Mouse (Mus musculus) adrenal gland, adult 8-10 months (tissue): ENCODE data around the gene Ssh1. TPM values are rescaled to one million over a fixed set of nuclear protein-coding genes. Genes with fewer than 3 reads are reported as not detected.

Source experiments
- DNase-seq: peaks from one replicate; pipeline ENCODE4 v3.0.0; 2022
- total RNA-seq, 4 experiments: library from RNA; stranded (reverse); gene quantifications; 2 replicates each; pipeline ENCODE4 v1.2.4; 2022

Gene Ssh1
- total RNA-seq, 4 experiments from 2014 or later = 17.3 to 32.2 (median 23.3) TPM

DNA sequence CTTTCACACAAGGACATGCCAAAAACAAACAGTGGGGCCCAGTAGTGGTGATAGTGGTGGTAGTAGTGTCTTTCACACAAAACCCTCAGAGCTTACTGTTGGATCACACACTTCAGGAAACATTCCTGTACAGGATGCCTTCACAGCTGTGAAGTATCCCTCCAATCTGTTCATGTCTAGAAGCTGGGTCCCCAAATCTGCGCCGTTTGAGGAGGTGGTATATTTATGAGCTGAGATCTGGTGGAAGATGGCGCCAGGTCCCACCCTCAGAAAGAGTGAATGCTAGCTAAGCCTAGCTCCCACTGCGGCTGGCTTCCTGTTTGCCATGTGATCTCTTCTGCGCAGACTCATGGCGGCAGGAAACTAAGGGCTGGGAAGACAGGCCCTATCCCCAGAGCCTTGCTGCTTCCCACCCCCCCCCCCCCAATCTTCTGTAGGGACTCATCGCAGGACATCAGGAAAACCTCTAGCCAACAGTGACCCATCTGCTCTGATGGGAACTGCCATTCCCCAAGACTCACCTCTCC lies 28.0 kb downstream of the Ssh1 start:
- DNase-seq = no peak

DNA sequence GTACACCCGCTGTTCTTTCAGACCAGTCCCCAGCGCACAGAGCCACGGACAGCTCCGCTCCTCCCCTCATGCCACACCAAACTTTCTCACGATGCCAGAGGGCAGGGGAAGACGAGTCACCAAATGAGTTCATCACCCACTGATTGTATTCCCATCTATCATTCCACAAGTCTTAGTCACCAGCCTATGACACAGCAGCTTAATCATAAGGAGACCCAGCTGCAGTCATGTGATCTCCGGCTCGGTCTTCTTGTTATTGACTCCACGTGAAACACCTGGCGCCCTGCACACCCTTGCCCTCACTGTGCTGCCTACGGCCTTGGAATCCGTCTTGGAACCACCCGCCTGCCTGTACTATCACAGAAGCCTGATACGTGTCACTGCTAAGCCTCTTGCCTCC lies 28.7 kb downstream of the Ssh1 start:
- no peak for DNase-seq

DNA sequence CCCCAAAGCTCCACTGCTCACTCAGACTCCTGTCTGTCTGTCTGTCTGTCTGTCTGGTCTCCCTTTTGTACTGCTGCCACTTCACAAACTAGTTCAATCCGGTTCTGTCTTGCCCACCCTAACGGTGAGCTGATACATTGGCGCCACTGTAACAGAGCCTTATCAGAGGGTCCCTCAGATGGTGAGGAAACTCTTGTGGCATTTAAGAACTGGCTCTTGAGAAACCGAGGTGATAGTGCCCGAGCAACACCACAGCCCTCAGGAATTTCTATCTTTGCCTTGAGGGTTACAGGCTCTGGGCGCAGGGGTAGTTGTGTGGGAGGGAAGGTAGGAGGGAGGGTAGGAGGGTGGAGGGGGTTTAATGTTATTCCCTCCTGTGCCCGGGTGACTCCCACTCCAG lies 31.9 kb downstream of the Ssh1 start:
- no peak for DNase-seq

DNA sequence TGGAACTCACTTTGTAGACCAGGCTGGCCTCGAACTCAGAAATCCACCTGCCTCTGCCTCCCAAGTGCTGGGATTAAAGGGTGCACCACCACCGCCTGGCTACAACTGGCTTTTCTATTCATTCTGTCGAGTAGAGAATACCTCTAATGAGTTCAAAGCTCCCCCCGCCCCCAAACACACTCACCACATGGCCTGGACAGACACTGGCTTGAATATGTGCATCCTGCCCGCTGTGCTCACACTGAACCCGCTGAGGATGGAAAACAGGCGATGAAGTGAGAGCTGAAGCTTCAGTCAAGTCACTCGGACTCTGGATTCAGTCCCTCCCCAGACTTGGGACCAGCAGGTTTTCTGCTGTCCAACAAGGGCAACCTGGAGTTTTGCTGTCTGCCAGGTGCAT lies 33.3 kb downstream of the Ssh1 start:
- no peak for DNase-seq

DNA sequence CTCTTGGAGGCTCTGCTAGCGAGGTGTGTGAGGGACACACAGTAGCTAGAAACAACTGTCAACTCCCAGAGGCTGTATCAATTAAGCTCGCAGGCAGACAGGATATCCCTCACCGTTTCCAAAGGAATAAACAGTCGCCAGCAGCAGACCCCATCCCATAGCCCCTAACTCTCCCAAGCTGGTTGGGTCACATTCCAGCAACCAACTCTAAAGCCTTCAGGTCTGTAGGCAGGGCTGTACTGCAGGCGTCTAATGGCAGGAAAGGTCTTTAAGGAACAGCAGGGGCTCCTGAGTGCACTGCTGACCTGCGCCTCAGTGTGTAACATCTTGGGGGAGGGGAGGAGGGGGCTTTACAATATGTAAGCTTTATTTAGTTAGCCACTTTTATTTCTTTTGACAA lies 34.7 kb downstream of the Ssh1 start:
- DNase-seq = no peak

DNA sequence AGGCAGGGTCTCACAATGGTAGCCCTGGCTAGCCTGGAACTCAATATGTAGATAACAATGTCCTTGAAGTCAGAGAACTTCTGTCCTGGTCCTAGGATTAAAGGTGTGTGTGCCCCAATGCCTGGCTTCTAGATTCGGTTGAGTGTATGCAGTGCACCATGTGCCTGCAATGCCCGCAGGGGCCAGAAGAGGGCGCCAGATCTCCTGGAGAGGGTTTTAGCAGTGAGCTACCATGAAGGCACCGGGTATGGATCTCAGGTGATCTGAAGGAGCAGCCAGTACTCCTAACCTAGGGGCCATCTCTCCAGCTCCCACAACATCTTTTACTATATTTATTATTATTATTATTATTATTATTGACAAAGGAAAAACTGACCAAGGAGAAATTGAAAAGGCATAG lies 37.2 kb downstream of the Ssh1 start:
- DNase-seq = peak; percentile 69

DNA sequence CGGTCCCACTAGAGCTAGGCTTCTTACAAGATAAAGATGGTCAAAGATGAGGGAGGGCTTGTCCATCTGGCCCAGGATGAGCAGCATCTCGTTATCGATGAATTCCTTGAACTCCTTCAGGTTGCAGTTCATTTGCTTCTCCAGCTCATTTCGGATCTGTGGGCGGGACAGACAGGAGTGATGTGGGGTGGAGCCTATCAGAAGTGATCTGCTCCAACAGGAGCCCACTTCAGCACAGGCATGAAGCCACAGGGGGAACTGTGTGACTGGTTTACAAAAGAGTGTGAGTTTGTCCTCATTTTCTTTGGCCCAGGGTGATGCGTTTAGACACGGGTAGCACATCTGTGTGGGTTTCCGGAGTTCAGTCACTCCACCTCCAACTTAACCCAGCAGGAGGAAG lies 38.0 kb downstream of the Ssh1 start:
- DNase-seq = no peak

DNA sequence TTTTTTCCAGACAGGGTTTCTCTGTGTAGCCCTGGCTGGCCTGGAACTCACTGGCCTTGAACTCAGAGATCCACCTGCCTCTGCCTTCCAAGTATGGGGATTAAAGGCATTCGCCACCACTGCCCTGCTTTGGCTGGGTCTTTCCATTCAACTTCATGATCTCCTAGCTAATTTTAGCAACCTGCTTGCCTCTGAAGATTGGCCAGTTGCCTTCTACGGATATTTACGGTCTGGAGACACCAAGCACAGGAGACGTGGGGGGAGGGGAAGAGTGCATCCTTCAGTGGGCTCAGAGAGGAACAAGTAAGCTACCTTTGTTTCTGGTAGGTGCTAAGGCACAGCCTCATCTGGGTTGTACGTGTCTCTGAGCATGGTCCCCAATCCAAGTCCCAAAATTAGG lies 38.4 kb downstream of the Ssh1 start:
- no peak for DNase-seq

DNA sequence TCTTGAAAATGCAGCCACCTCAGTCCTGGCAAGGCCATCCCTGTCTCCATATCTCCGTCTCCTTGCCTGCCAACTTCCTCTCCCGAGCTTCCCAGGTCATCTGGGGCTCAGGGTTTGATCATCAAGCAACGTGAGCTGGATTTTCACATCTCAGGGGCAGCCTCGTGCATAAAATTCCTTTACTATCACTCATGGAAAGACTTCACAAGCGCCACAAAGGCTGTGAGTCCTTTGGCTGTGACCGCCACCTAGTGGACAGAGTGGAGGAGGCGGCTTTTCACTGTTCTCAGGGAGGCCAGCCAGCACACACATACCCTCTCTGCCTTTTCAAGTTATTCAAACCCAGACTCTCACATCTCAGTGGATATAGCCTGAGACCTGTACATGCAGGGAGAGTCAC lies 39.3 kb downstream of the Ssh1 start:
- peak; percentile 81 for DNase-seq

DNA sequence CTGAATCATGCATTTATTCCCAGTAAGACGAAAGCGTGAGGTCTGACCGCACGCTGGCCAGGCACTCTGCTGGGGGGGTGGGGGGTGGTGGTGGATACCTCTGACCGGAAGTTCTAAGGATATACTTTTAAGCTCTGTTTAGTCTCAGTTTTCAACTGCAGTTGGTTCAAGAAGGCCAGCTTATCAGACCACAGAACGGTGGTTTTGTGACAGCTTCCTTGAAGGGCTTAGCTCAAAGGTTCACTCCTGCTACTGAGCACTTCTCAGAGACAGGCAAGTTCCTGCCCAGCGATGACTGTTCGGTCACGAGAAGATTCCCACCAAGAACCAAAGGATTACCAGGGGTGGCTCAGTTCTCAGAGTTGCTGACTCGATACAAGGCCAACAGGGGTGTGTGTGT lies 41.2 kb downstream of the Ssh1 start:
- no peak for DNase-seq

DNA sequence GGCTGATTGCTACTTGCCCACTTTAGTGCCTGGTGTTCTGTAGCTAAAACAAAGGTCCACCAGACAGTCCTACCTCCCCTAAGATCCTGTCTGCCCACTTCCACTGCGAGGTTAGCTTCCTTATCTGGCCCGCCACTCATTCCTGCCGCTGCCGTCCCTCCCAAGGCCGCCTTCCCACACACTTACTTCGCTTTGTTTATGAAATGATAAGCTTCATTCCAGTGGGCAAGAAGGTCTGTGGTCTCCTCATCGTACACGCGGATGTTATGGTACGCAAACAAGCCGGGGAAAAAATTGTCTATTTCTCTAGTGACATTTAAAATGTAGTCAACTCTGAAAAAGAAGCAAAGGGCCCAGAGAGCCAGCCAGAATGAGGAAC lies 42.0 kb downstream of the Ssh1 start:
- no peak for DNase-seq

DNA sequence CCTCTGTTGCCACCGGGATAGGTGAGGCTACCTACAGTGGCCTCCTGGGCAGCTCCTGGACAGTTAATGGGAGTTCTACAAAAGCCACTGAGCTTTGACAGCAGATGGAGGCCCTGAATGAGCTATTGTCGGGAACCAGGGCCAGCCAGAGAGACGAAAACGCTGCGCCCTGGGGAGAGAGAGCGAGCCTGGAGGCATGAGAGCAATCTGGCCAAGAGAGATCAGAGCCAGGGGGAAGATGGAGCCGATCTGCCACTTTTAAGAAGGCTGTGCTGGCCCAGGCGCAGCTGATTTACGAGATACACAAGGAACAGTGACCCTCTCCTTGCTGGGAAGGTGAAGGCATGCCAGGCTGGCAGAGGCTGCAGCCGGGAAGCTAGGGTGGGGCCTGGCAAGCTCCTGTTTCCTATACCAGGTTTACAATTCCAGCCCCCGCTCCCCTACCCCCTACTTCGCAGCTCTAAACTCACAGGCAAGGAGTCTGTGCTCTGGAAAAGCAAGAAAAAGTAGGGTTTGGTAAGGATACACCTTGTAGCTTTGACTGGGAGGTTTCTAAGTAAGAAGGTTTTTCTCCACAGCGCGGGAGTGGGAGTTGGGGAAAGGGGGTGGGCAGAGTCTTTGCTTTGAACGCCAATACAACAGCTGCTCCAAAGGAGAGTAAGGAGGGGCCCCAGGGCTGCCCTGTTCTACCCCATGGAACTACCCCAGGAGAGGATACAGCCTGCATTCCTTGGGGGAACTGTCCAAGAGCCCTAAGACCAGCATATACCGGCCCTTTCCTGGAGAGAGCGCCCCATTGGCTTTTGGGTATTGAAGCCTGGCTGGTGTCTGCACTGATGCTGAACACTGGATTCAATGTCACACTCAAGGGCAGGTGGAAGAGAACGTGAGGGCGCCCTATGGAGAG lies 42.7 kb downstream of the Ssh1 start:
- no peak for DNase-seq

DNA sequence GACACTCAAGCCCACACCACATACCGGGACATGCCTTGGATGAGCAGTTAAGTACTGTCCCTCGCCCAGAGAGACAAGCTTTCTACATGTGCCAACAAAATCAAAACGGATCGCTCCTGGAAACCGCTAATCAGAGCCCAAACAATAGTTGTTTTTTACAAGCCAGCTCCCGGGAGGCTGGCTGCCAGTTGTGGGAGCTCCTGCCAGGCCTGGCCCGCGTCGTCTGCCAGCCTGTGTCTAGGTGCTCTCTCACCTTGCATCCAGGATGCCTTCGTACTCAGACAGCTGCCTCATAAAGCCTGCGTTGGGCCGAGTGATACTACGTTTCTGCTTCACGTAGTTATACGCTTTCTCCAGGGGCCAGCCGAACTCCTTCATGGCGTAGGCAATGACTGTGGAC lies 43.6 kb downstream of the Ssh1 start:
- DNase-seq = no peak

DNA sequence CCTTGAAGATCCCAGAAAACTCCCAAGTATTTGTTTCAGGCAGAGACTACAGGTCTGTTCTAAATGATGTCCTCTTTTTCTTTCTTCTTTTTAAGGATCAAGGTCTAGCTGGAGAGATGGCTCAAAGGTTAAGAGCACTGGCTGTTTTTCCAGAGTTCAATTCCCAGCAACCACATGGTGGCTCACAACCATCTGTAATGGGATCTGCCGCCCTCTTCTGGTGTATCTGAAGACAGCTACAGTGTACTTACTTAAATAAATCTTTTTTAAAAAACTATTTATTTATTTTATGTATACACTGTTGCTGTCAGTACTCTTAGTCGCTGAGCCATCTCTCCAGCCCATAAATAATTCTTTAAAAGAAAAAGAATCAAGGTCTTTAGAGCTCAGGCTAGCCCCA lies 46.4 kb downstream of the Ssh1 start:
- no peak for DNase-seq

DNA sequence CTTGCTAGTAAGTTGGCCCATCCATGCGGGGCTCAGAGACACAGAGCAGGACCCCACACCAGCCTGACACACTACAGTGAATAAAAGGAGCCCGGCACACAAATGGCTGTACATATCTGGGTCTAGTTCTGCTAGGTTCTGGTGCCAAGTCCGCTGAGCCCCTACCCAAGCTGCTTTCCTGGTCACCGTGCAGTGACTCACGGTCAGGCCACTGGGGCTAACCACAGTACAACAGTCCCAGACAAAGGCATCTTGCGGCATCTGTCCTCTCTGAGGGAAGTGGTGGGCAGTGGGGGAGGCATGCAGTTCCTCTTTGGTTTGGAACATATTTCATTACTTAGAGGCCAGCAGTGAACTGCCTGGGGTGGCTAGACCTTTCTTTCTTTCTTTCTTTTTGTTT lies 48.6 kb downstream of the Ssh1 start:
- no peak for DNase-seq

DNA sequence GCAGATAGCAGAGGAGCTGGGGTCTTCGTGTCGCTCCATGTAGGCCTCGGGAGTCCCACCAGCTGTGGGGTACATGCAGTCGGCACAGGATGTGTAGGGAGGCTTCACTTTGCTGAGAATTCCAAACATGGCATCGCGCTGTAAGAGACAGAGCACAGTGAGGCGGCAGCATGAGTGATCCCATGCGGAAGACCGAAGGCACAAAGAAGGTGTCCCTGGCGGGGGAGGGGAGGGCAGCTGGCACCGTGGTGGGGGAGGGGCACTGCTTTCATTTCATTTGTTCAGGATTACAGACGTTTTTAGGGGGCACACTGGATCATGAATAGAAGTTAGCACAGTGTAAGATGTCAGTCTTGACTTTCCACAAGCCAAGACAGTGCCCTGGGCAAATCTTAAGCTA lies 50.4 kb downstream of the Ssh1 start:
- DNase-seq = no peak

DNA sequence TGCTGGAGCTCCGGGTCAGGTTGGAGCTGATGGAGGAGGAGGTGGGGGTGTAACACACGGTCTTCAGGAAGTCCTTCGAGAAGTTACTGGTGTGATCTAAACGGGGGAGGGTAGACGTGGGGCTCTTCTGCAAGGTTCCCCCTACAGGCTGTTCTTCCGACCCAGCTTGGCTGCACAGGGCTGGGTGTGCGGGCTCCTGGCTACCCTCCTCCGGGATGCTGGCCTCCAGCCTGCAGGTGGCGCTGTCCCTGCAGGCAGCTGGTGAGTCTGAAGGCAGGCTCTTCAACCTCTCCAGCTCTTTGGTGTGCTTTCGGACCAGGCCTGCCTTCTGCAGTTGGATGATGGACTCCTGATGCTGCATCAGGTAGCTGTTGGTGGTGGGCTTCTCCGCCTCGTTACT lies 51.1 kb downstream of the Ssh1 start:
- no peak for DNase-seq

DNA sequence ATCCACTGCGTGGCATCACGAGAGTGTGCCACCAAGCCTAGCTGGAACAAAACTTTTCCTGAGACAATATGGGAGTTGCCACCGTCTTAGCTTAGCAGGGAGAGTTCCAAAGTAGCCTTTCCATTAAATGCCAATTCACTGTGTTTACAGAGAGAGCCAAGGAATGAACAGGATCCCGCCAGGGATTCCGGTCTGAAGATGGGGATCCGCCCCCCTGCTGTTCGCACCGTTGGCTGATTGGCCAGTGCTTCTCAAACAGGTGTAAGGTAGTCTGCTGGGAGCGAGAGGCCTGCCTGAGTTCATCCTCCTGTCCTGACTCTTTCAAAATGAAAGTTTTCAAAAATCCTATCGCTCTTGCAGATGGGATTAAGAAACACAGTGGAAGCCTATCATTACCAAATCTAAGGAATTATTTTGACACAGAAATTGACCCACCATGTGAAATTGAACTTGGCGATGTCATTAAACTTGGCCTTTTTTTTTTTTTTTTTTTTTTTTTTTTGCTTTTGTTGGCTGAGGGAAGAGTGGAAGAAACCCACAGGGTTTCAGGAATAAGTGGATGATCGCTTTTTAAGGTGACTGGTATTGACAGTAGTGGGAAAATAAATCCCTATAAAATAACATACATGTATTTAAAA lies 54.3 kb downstream of the Ssh1 start:
- DNase-seq = no peak

DNA sequence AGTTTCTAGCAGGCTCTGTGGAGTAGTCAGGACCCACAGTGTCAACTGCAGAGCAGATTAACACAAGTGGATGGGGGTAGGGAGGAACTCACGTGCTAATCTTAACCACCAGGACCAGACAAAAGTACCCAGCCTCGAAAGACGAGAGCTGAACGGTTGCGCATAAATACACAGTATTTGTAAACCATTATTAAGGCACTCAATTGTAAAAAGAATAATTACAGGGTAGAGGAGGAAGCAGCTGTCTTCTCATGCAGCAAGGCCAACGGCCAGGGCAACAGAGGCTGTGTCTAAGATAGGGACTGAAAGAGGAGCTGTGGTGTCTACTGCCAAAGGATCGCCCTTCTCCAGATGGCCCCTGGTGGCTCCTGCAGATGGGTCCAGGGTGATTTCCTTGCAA lies 56.0 kb downstream of the Ssh1 start:
- no peak for DNase-seq

DNA sequence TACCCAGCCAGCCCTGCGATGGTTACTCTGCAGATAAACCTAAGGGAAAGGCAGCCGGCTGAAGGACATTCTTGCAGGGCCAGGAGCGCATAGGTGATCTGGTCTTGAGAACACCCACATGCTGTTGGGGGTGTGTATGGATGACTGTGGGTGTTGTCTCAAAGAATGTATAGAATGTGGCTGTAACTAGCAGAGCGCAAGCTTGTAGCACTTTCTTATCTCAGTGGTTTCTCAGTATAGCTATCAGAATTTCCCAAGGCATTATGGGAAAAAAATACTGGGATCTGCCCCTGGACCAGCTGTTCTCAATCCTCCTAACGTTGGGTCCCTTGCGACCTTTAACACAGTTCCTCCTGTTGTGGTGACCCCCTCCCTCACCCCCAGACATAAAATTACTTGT lies 59.8 kb downstream of the Ssh1 start:
- no peak for DNase-seq

DNA sequence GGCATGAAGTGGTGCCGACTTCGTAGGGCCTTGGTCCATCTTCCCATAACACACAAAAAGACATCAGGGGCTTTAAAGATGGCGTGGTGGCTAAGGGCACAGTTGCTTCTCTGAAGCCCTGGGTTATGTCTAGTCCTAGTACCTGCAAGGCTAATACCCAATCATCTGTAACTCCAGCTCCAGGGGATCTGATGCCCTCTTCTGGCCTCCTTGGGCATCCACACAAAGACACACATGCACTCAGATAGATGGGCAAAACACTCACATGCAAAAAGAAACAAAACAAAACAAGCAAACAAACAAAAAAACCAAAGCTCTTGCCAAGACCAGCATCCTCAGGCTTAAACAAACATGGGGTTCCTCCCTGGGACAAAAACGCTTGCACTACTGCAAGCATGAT lies 60.2 kb downstream of the Ssh1 start:
- no peak for DNase-seq

DNA sequence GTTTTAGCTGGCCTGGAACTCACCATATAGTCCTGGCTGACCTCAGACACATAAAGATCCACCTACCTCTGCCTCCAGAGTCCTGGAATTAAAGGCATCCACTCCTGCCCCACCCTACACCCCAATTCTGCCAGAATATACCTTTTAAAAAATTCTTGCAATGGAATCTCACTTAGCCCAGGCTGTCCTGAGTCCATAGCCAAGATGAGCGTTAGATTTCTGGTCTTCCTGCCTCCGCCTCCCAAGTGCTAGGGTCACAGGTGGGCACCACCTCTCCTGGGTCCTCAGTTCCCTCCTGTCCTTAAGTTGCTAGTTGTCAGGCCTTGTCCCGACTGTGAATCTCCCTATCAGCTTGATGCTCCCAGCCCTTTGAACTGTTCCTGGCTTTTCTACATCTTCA lies 61.4 kb downstream of the Ssh1 start:
- no peak for DNase-seq

DNA sequence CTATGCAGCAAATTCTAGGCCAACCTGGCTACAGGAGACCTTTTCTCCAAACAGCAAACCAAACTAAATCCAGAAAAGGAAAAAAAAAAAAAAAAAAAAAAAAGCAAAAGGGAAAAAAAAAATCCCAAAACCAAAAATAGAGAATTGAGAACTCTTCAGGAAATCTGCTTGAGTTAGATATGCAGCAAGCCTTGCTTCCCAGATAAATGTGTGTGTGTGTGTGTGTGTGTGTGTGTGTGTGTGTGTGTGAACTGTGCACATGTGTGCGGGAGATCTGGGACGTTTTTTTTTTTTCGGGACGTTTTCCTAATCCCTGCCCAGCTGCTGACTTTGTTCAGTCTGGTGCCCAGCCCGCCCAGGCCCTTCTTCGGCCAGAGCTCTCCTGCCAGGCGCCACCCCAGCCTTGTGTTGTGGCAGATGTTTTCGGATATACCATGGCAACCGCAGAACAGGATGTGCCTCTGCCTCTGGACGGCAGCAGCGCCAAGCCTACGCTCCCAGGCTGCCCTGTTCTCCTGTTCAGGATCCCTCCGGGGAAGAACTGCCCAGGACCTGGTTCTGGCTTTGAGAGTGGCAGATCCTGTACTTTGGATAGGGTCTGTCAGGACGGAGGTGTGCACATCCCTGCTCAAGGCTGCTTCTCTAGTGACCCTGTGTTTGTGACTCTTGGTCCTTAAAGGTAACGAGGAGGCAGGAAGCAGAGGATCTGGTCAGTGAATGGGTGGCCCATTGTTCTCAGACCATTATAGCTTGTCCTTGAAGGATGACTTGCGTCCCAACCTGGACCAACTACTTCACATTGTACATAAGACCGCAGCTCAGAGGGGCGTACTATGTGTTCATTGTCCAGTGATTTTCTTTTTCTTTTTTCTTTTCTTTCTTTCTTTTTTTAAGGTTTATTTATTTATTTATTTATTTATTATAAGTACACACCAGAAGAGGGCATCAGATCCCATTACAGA lies 62.8 kb downstream of the Ssh1 start:
- peak; percentile 56 for DNase-seq
